Comparison of ENCODE assay signal across 8 mouse cellular contexts in genomic region chrX:165327699-165328333, GRCm38 (mm10). TPM values are rescaled to one million over a fixed set of nuclear protein-coding genes. Genes with fewer than 3 reads are reported as not detected.
DNase-seq lines count a peak whose midpoint lies in the region; ATAC-seq and TF ChIP-seq lines count a peak whose summit lies in the region.

No protein-coding gene starts in this region.

- H3K4me3 ChIP-seq in cerebellum, adult 2 months (replicated peaks; ENCODE audit: insufficient read depth, low read depth, low read length), result peak overlapping the region; percentile 68
- peak overlapping the region; percentile 39 for H3K4me3 ChIP-seq in forebrain, embryonic 15.5 days
- peak overlapping the region; percentile 39 for H3K4me3 ChIP-seq in midbrain, embryonic 10.5 days

- 0 out of 2 replicates have a peak overlapping the region, but pooled peaks have one; percentile 38 for H3K9ac ChIP-seq in forebrain, embryonic 15.5 days (replicated peaks)

- no peak for TF ChIP-seq CTCF in cerebellum, adult 2 months (IDR thresholded peaks at IDR 0.05; ENCODE audit: borderline replicate concordance, insufficient read depth, low read depth, low read length)

- DNase-seq in lung, postnatal 36 days, result peak; percentile 2
- DNase-seq in lung, postnatal 10 days, result no peak
- peak; percentile 49 to 61 for DNase-seq in cerebellum, adult 2 months
- DNase-seq in kidney, postnatal 10 days, result peak; percentile 15
- DNase-seq in midbrain, embryonic 10.5 days (ENCODE audit: low spot score), result peak; percentile 15
- peak; percentile 28 for DNase-seq in telencephalon, adult 2 months (ENCODE audit: low read depth, low spot score)
- DNase-seq in c-Kit-positive CD71-positive TER-119-positive erythroid progenitor cells, embryonic 14.5 days (ENCODE audit: low spot score), result no peak

- no peak for TF ChIP-seq POLR2A in cerebellum, adult 2 months (IDR thresholded peaks at IDR 0.05; ENCODE audit: borderline replicate concordance, insufficient read depth, low read length)

- WGBS in cerebellum, adult 2 months, result 6% methylated on average over 9 of the region's 9 CpGs
- 16% methylated on average over 9 of the region's 9 CpGs for WGBS in forebrain, embryonic 15.5 days
- 20% methylated on average over 9 of the region's 9 CpGs for WGBS in midbrain, embryonic 10.5 days

- peak; percentile 68 for ATAC-seq in forebrain, embryonic 15.5 days (replicated peaks)

- H3K4me2 ChIP-seq in forebrain, embryonic 15.5 days (replicated peaks), result peak overlapping the region; percentile 57

- H3K27ac ChIP-seq in cerebellum, adult 2 months (ENCODE audit: insufficient read depth, low read length), result no peak overlapping the region
- no peak overlapping the region for H3K27ac ChIP-seq in forebrain, embryonic 15.5 days (replicated peaks)
- no peak overlapping the region for H3K27ac ChIP-seq in midbrain, embryonic 10.5 days (replicated peaks)

- no peaks in the 10 kb centered on the region for H3K4me1 ChIP-seq in cerebellum, adult 2 months (ENCODE audit: control insufficient read depth, insufficient read depth, low read length)
- no peaks in the 10 kb centered on the region for H3K4me1 ChIP-seq in forebrain, embryonic 15.5 days
- no peaks in the 10 kb centered on the region for H3K4me1 ChIP-seq in midbrain, embryonic 10.5 days

- no peaks in the 10 kb centered on the region for H3K27me3 ChIP-seq in cerebellum, adult 2 months (ENCODE audit: control insufficient read depth, insufficient read depth, low read length)
- H3K27me3 ChIP-seq in forebrain, embryonic 15.5 days, result no peaks in the 10 kb centered on the region
- H3K27me3 ChIP-seq in midbrain, embryonic 10.5 days (ENCODE audit: low read depth, poor library complexity, severe bottlenecking), result peaks cover 18% of the 10 kb centered on the region

- H3K9me3 ChIP-seq in forebrain, embryonic 15.5 days, result no peaks in the 10 kb centered on the region
- H3K9me3 ChIP-seq in midbrain, embryonic 10.5 days (replicated peaks), result no peaks in the 10 kb centered on the region

- no peaks in the 10 kb centered on the region for H3K36me3 ChIP-seq in forebrain, embryonic 15.5 days
- no peaks in the 10 kb centered on the region for H3K36me3 ChIP-seq in midbrain, embryonic 10.5 days

RNA-seq across cellular contexts. Expression of gene Glra2, which starts 0.6 kb away (rescaled TPM):
- polyA plus RNA-seq in cerebellum, adult 2 months (2012; rRNA removed), result 3.5 and 4.2 TPM in 2 replicates
- polyA plus RNA-seq in forebrain, embryonic 15.5 days (2015; fragmentation: Nextera tagmentation; extraction: Ambion mirVana), result 34.0 and 35.2 TPM in 2 replicates
- polyA plus RNA-seq in midbrain, embryonic 10.5 days (2016; fragmentation: Nextera tagmentation; extraction: Ambion mirVana), result 0.06 and 0.37 TPM in 2 replicates

Comparison
In these comparisons a context has a peak if more than half of its experiments do, and no peak if none do; other contexts are left out.
1. DNase-seq: peak in lung, postnatal 36 days (single experiment), cerebellum, adult 2 months (2 of 2), kidney, postnatal 10 days (single experiment), midbrain, embryonic 10.5 days (single experiment) and telencephalon, adult 2 months (single experiment); none in lung, postnatal 10 days (single experiment) and c-Kit-positive CD71-positive TER-119-positive erythroid progenitor cells, embryonic 14.5 days (single experiment).
2. Peak in every context shown above with its lines, with median percentiles within 50 percentile points of each other: H3K4me3 ChIP-seq.